Mouse (Mus musculus) kidney, postnatal 4 days (tissue): ENCODE data around the gene Med8.
A peak's percentile ranks its signal among the peaks of the same experiment; 100 is the strongest.

ENCODE experiments used
- DNase-seq, 2 experiments: peaks; one replicate each; pipeline ENCODE4 v3.0.0; 2021; ENCODE audit warnings: mixed read lengths in 2 of 2

Med8 gene

DNA sequence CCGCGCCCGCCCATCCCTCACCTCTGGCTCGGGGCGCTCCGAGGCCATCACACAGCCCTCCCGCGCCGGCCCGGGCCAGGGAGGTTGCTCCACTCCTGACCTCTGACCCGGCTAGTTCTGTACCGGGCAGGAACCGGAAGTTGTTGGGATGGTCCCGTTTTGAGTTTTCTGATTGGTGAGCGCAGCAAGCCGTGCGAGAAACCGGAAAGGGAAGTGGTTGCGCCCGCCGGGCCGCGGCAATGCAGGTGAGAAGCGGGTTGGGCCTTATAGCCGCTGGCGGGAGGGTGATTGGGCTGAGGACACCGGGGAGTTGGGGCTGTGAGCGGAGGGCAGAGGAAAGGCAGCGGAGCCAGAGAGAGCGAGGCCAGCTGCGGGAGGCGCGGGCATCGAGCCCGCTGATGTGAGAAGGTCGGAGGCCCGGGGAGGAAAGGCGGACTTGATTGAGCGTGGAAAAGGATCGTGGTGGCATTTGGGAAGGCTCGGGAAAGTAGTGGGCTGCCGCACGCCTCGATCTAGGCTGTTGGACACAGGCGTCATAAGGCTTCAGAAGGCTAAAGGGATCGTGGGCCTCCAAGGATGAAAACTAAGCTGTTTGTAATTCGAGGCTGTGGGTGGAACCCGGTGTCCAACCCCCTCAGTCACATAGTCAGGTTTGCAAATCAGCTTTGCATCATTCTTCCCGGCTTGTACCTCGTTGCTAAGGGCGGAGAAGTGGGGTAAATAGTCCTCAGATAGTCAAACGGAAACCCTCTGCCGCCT lies at the start of gene Med8, which contains the start of gene Szt2:
Med8 (plus strand) TSS at position 196 of the 759 bp plus-strand sequence.
Szt2 (minus strand) TSS at position 132 of the 759 bp plus-strand sequence.
- peak; percentile 90 to 94 for DNase-seq

DNA sequence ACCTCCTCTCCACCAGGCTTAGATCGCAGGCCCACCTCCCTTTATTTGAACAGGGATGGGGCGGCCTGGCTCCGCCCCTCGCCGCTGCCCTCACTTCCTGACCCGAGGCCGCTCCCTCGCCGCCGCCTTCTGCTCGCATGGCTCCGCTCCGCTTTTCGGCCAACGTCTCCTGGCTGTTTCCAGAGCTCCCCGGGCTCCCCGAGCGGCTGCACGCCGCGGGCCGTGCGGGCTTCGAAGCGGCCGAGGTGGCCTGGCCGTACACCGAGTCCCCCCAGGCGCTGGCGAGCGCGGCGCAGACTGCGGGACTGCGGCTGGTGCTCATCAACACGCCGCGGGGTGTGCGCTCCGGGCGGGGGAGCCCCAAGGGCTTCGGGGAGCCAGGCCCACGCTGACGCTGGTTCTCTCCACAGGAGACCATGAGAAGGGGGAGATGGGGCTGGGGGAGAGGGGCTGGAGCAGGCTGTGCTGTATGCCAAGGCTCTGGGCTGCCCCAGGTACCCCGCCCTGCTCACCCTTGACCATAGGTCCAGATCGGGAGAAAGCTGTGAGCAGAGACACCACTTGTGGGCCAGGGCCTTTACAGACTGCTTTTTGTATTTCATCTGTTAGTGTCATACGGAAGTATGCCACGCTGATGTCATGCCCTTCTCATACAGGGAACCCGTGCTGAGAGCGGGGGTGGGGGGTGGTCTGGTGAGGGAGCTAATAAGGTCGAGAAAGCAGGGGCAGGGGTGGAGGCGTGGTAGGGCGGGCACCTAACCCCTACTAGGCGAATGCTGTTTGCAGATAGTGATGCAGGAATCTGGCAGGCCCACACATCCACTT lies 49.0 kb upstream of the Med8 start:
- peak; percentile 83 to 90 for DNase-seq

DNA sequence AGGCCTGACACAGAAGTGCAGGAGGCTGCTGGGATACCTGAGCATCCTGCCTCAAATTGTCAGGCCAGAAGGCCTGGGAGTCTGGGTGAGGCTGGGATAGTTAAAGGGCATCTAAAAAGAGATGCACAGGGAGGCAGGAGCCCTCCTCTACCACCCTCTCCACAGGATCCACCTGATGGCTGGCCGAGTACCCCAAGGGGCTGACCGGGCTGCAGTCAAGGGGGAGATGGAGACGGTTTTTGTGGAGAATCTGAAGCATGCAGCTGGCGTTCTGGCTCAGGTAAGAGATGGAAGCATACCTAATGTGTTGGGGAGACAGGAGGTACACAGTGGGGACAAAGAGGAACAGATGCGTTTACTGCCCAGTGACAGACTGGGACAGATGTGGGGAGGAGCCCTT lies 47.7 kb upstream of the Med8 start:
- no peak for DNase-seq

DNA sequence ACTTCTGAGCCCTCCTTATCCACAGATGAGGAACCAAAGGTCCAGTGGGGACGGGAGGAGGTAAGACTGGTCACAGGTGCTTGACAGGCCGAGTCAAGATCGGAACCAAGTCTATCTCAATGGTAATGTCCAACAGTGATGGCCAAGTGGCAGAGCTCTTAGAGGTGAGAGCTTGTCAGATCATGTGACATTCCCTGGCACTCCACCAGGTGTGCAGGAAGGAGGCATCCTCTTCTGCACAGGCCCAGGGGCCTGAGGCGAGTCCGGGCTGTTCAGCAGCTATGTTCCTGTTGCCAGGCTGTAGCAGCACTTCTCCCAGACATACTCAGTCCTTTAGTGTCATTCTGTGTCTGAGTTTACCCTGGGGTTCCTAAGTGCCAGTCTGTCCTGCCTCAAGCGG lies 46.3 kb upstream of the Med8 start:
- DNase-seq = no peak

DNA sequence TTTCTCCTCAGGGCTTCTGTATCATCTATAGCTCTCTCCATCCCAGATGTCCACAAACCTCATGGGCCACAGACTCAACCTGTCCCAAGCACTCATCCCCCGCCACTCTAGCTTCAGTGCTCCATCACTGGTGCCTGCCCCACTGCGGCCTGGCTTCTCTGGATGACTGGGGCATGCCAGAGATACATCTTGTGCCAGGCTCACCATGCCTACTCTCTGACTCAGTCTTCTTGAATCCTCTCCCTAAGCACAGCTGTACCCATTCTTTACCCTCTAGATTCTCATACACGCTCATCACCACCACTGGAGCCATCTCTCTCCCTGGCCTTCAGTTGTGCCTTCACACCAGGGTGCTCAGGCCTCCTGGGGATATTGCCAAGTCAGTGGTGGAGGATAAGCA lies 45.2 kb upstream of the Med8 start:
- no peak for DNase-seq

DNA sequence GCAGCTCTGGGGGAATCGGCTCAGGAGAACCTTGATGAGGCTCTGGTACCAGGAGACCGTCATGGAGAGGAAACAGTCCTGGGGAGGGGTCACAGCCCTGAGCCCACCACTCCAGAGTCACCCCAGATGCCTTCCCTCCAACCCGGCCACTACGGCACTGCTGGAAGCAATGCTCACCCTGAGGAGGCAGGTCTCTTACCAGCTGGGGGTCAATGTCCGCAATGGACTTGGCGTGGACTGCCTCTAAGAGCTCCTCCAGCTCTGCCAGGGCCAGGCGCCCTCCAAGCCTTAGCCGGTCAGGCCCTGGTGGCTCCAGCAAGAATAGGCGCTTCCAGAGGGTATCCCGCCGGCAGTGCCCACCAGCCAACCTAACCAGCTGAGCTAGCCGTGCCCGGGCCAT lies 44.5 kb upstream of the Med8 start:
- peak in 1 of 2 experiments; percentile 31 for DNase-seq

DNA sequence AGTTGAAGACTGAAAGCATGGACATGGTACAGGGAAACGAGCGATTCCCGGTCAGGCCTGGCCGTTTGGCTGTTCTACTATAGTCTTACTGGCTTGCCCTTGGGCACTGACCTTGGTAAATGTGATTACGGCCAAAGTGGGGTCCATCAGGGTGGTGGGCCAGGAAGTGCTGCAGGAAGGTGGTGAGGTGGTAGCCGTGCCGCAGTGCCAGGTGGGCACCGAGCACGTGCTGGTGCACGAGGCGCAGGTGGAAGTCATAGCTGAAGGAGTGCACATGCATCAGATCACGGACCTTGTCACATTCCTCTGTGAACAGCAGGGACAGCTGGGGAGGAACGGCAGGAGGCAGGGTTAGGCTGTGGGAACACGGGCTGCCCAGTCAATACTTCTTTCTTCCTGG lies 43.1 kb upstream of the Med8 start:
- DNase-seq = no peak

DNA sequence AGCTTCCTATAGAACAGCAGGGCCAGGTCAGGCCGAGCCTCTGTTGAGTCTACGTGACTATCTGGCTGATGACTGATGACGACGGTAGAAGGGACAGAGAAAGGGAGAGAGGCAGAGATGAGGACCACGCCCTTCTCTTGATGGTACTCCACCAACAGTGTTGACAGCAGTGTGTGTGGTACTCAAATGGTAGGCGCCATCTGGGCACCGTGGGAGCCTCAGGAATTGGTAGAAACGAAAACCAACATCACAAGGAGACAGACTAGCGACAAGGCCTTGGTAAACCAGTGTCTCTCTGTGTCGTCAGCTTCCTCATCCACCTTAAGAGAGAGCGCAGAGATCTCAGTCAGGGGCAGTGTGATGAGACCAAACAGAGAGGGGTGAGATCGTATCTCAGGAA lies 41.6 kb upstream of the Med8 start:
- no peak for DNase-seq

DNA sequence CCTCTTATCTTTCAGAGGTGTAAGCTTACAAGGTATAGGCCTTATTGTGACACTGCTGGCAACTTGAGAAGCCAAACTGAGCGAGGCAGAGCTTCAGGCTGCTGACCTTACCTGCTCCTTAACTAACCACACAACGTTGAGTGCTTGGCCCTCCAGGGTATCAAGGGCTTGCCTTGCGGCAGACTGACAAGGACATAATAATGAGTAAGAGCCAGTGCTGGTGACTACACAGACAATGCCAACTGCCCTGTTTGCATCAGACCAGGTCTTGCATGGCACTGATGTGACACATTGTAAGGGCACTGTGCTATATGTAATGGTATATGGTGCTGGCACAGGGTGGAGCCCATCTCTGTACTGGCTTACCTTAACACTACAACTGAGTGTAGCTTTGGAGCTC lies 40.5 kb upstream of the Med8 start:
- no peak for DNase-seq

DNA sequence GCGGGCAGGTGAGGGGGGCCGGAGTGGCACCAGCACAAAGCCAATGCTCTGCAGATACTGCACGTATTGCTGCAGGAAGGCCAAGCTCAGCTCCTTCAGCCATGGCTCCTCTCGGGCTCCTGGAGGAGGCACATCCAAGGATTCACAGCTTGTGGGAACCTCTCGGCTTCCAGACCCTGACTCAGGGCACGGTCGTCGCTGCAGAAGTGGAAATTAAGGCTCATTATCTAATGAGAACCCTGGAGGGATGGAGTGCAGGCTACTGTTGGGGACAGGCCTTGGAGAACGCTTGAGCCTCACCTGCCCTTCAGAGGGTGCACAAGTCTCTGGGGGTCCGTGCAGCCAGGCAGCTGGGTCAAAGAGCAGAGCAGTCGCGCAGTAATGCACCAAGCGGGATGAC lies 37.3 kb upstream of the Med8 start:
- no peak for DNase-seq

DNA sequence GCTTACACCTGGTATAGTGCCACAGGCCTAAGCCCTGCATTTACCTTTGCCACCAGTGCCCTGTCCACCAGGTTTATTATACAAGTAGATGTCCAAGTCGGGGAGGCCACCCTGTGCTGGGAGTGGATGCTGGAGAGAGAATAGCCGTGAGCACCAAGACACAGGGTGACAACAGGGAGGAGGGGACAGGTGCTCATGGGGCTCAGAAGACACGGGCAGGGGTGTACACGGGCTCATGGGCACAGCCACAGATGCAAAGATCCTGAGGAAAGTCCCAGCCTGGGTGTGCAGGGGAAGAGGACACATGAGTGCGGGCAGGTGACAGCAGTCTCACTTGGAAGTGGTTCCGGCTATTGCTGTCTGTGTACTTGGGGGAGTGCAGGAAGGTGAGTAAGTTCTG lies 33.1 kb upstream of the Med8 start:
- DNase-seq = no peak

DNA sequence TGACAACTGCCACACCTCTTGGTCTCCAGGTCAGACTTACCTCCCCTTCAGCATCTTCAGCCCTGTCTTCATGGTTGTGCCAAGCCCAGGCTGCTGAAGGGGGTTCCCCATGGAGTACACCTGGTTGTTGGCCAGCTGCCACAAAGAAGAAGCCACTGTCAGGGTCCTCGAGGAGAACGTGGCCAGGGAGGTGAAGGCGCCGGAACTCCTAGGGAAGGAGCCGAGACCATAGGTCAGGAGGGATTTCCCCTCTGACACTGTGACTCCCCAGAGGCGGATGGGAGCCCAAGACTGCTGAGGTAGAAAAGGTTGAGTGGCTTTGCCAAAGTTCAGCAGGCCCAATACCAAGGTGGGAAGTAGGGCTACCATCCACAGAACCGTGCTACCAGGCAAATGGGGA lies 25.9 kb upstream of the Med8 start:
- no peak for DNase-seq

DNA sequence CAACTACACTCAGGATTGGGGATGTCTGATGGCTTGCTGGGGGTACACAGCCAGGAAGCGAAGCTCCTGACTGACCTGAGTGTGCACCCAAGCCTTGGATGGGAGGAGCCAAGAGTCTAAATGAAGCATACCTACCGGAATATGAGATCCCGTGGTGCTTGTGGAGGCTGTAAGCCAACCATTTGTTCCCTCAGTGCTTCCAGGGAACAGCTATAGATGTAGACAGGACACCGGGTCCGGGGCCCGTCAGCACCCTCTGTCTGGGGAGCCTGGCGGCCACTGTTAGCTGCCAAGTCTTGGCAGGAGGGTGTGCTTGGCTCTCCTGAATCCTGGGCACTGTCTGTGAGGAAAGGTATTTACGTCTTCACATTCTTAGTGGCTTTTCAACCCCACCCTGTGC lies 21.8 kb upstream of the Med8 start:
- no peak for DNase-seq

DNA sequence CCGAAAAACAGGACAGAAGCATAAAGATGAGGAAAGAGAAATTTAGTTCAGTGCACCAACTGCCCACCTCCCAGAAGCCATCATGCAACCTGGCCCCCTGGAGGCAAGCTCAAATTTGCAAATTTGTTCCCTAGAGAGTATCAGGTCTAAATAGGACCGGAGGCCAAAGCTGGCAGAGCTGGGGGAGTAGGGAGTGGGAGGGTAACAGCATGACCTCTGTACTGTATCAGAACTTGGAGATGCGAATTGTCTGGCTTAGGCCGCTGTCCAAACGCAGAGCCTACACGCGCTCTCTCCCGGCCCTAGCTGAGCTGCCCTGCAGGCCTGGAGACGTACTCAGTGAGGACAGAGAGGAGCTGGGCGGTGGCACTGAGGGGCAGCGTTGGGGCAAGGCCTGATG lies 19.0 kb upstream of the Med8 start:
- DNase-seq = no peak

DNA sequence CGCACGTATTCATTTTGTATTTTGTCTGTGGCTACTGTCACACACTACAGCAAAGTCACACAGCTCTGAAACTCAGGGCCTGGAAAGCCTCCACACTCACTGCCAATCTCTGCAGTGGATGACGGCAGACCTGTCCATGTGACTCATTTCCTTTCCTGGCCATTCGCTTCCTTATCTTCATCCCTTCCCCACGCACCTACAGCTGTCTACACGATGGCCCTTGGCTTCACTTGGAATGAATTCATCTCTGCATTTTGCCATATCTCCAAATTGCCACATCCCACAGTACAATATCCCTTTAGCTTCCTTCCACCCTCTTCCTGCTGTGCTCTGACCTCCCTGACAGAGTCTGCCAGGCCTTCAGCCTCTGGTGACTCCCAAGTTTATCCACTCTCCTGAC lies 14.6 kb upstream of the Med8 start:
- DNase-seq = no peak

DNA sequence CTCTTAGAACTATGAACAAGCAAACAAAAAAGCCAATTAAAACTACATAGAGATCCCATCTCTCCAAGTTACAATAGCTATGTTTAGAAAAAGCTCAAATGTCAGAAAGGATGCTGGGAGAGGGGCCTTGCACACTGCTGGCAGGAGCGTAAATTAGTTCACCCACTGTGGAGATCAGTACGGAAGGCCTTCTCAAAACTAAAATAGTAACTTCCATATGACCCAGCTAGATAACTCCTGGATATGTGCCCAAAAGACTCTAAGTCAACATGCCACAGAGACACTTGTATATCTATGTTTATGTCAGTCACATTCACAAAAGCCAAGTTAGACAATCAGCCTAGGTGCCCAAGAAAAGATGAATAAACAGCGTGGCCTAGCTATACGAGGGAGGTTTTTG lies 13.8 kb upstream of the Med8 start:
- no peak for DNase-seq

DNA sequence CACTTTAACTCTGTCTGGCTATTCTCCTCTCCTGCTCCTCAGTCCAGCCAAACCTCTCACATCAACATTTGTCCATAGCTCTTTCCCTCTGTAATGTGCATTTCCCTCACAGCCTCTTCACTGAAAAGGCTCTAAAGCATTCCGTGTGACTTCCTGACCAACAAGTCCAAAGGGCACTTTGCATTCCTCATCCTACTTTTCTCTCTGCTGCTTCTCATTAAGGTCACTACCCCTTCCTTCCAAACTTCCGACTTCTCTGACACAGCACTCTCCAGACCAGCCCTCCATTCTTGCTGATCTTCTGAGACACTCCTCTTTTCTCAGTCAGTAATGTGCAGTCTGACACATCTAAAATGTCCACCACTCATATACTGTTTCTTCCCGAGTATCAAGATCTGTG lies 12.7 kb upstream of the Med8 start:
- peak in 1 of 2 experiments; percentile 7 for DNase-seq

DNA sequence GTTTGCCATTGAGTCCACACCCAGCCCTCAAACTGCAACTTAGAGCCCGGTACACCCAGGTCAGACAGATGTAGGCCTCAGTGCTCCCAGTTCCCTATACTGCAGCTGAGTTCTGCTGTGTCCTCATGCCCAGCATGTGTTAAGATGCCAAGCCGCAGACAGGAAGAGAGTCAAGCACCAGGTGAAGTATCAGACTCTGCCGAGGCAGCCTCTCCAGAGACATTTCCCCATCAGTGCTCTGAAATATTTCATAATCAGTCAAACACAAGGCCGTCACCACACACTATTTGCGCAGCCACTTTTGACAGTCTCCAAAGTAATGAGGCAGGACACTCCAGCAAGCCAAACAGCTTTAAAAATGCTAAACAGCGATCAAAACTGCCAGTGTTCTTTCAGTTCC lies 10.7 kb upstream of the Med8 start:
- DNase-seq = no peak

DNA sequence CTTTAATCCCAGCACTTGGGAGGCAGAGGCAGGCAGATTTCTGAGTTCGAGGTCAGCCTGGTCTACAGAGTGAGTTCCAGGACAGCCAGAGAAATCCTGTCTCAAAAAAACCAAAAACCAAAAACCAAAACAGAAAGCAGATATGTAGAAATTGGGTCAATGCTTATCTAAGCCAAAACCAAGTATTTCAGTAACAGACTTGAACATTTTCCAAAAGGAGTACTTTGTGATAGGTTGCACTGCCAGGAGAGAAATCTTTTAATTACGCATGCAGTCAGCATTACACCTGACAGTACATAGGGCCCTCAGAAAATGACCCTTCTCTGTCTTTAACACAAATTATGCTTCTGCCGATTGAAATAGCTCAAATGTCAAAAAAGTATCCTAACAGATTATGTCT lies 7.7 kb upstream of the Med8 start:
- no peak for DNase-seq

DNA sequence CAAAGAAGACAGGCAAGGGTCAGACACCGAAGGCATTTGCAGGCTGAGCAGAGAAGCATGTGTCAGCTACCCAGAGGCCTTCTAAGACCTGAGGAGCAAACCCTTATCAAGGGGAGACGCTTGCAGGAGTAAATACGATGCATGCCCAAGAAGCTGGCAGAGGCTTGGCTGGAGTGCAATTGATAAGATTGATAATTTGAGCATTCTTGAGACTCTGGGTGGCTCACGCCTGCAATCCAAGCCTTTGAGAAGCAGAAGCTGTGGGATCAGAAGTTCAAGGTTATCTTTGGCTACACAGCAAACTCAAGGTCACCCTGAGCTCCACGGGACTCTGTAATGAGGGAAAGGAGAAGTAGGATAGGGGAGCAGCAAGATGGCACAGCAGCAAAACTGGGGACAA lies 7.2 kb upstream of the Med8 start:
- no peak for DNase-seq

DNA sequence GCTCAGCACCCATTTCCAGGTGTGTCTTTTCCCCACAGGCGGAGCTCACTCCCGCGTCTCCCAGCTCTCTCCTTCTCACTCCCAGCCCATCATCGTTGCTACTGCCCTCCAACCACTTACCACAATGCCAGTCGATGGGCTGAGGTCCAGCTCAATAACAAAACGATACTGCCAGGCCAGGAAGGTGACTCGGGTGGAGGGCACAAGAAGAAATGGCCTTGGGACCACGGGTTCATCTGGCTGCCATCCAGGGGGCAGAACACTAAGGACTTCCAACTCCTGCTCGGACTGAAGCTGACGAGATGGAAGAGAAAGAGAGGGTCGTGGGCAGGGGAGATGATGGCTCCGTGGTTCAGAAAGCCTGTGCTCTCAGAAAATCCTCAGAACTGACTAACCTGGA lies 6.4 kb upstream of the Med8 start:
- no peak for DNase-seq

DNA sequence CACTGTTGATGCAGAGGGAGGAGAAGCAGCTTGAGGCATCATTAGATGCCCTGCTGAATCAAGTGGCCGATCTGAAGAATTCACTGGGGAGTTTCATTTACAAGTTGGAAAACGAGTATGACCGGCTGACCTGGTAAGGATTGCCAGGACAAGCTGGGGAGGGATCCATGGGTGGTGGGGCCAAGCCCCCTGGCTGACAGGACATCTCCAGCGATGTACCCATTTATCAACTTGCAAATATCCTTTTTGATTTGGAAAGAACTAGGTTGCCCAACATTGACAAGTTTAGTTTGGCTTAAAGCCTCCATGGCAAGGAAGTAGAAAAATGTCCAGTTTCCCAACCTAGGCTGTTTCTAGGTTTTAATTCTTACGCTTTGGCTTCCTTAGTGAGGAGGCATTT lies 1.7 kb downstream of the Med8 start:
- DNase-seq = no peak

DNA sequence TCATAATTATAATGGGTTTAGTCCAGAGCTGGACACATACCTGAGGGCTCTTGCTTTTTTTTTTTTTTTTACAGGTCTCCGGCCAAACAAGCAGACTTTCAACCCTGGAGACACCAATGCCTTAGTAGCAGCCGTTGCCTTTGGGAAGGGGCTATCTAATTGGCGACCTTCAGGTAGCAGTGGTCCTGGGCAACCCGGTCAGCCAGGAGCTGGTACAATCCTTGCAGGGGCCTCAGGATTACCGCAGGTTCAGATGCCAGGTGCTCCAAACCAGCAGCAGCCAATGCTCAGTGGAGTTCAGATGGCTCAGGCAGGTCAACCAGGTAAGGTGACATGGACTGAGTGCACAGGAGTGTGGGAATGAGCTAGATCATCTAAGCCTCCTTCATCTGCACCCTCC lies 4.4 kb downstream of the Med8 start:
- DNase-seq = no peak

DNA sequence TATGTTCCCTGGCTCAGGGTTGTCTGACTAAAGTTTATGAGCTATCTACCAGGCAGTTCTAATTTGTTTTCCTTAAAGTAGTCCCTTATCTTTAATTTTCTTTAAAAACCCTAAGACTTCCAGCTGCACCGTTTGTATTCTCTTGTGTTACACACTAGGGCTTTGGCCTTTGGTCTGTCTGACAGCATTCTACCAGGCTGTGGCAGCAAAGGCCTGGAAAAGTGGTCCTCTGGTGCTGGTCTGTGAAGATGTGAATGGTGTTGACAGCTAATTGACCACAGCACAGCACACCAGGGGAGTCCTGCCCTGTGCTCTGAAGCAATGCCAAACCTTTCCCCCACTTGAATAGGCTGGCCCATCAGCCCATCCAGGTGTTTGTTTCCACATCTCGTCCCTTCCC lies 6.6 kb downstream of the Med8 start:
- no peak for DNase-seq
